Mouse (Mus musculus): ENCODE measurements around the gene Ccdc148. TPM values are rescaled to one million over a fixed set of nuclear protein-coding genes. Genes with fewer than 3 reads are reported as not detected.

The Ccdc148 gene
- polyA plus RNA-seq, 1 experiment from 2014 or later, result 7.1 TPM

- Histone ChIP-seq H3K4me2 (ENCODE audit: low read length) (no peak overlapping the region), H3K27me3 (replicated peaks; ENCODE audit: control insufficient read depth, insufficient read depth, low read length) (no peaks in the 10 kb centered on the region), H3K4me1 (ENCODE audit: control insufficient read depth, insufficient read depth, low read depth, low read length) (peaks cover 4% of the 10 kb centered on the region), H3K9ac (ENCODE audit: low read depth, low read length) (no peak overlapping the region), H3K36me3 (ENCODE audit: control insufficient read depth, insufficient read depth, low read length) (no peaks in the 10 kb centered on the region), H3K27ac (ENCODE audit: low read depth, low read length) (no peak overlapping the region), H3K4me3 (ENCODE audit: low read length) (no peak overlapping the region), H3K9me3 (ENCODE audit: control insufficient read depth, low read length) (peaks cover 3% of the 10 kb centered on the region; the same call in 1 of the 2 replicates)
- ATAC-seq, result no peak
These were observed 5.1 kb downstream of the Ccdc148 start for GRCm38 (mm10) chr2:59155428-59155827.

GRCm38 (mm10) chr2:59131044-59131443, 29.4 kb downstream of the Ccdc148 start:
- Histone ChIP-seq H3K27me3 (replicated peaks; ENCODE audit: control insufficient read depth, insufficient read depth, low read length) (no peaks in the 10 kb centered on the region), H3K4me3 (ENCODE audit: low read length) (no peak overlapping the region), H3K36me3 (ENCODE audit: control insufficient read depth, insufficient read depth, low read length) (no peaks in the 10 kb centered on the region), H3K9me3 (ENCODE audit: control insufficient read depth, low read length) (no peaks in the 10 kb centered on the region), H3K27ac (ENCODE audit: low read depth, low read length) (no peak overlapping the region), H3K4me2 (ENCODE audit: low read length) (no peak overlapping the region), H3K9ac (ENCODE audit: low read depth, low read length) (no peak overlapping the region), H3K4me1 (ENCODE audit: control insufficient read depth, insufficient read depth, low read depth, low read length) (no peaks in the 10 kb centered on the region)
- WGBS, result 91% methylated on average over 8 of the region's 8 CpGs
- no peak for ATAC-seq

- no peak overlapping the region for H3K4me3 ChIP-seq (ENCODE audit: low read length)
- no peak for ATAC-seq
- H3K9me3 ChIP-seq (ENCODE audit: control insufficient read depth, low read length), result no peaks in the 10 kb centered on the region
- H3K36me3 ChIP-seq (ENCODE audit: control insufficient read depth, insufficient read depth, low read length), result no peaks in the 10 kb centered on the region
- no peaks in the 10 kb centered on the region for H3K4me1 ChIP-seq (ENCODE audit: control insufficient read depth, insufficient read depth, low read depth, low read length)
- 82% methylated on average over 8 of the region's 8 CpGs for WGBS
- H3K27me3 ChIP-seq (replicated peaks; ENCODE audit: control insufficient read depth, insufficient read depth, low read length), result no peaks in the 10 kb centered on the region
- no peak overlapping the region for H3K27ac ChIP-seq (ENCODE audit: low read depth, low read length)
- H3K4me2 ChIP-seq (ENCODE audit: low read length), result no peak overlapping the region
- no peak overlapping the region for H3K9ac ChIP-seq (ENCODE audit: low read depth, low read length)
These were observed 30.7 kb downstream of the Ccdc148 start for GRCm38 (mm10) chr2:59129821-59130220.

- no peak overlapping the region for H3K9ac ChIP-seq (ENCODE audit: low read depth, low read length)
- H3K4me2 ChIP-seq (ENCODE audit: low read length), result no peak overlapping the region
- H3K4me1 ChIP-seq (ENCODE audit: control insufficient read depth, insufficient read depth, low read depth, low read length), result no peaks in the 10 kb centered on the region
- no peaks in the 10 kb centered on the region for H3K9me3 ChIP-seq (ENCODE audit: control insufficient read depth, low read length)
- no peaks in the 10 kb centered on the region for H3K36me3 ChIP-seq (ENCODE audit: control insufficient read depth, insufficient read depth, low read length)
- ATAC-seq, result no peak
- WGBS, result 88% methylated on average over 7 of the region's 7 CpGs
- H3K4me3 ChIP-seq (ENCODE audit: low read length), result no peak overlapping the region
- H3K27ac ChIP-seq (ENCODE audit: low read depth, low read length), result no peak overlapping the region
- no peaks in the 10 kb centered on the region for H3K27me3 ChIP-seq (replicated peaks; ENCODE audit: control insufficient read depth, insufficient read depth, low read length)
These were observed 31.5 kb downstream of the Ccdc148 start for GRCm38 (mm10) chr2:59129023-59129422.

- H3K27me3 ChIP-seq (replicated peaks; ENCODE audit: control insufficient read depth, insufficient read depth, low read length), result no peaks in the 10 kb centered on the region
- no peak overlapping the region for H3K4me2 ChIP-seq (ENCODE audit: low read length)
- H3K4me1 ChIP-seq (ENCODE audit: control insufficient read depth, insufficient read depth, low read depth, low read length), result no peaks in the 10 kb centered on the region; the same call in 1 of the 2 replicates
- no peak overlapping the region; the same call in 1 of the 2 replicates for H3K9ac ChIP-seq (ENCODE audit: low read depth, low read length)
- no peak overlapping the region for H3K4me3 ChIP-seq (ENCODE audit: low read length)
- ATAC-seq, result no peak
- no peak overlapping the region for H3K27ac ChIP-seq (ENCODE audit: low read depth, low read length)
- WGBS, result 76% methylated on average over 5 of the region's 5 CpGs
- no peaks in the 10 kb centered on the region for H3K36me3 ChIP-seq (ENCODE audit: control insufficient read depth, insufficient read depth, low read length)
- H3K9me3 ChIP-seq (ENCODE audit: control insufficient read depth, low read length), result no peaks in the 10 kb centered on the region
These were observed 104.8 kb downstream of the Ccdc148 start for GRCm38 (mm10) chr2:59055615-59056145.

- ATAC-seq, result no peak
- no peaks in the 10 kb centered on the region for H3K27me3 ChIP-seq (replicated peaks; ENCODE audit: control insufficient read depth, insufficient read depth, low read length)
- H3K9ac ChIP-seq (ENCODE audit: low read depth, low read length), result no peak overlapping the region
- no peaks in the 10 kb centered on the region; the same call in 1 of the 2 replicates for H3K4me1 ChIP-seq (ENCODE audit: control insufficient read depth, insufficient read depth, low read depth, low read length)
- no peak overlapping the region for H3K4me3 ChIP-seq (ENCODE audit: low read length)
- H3K36me3 ChIP-seq (ENCODE audit: control insufficient read depth, insufficient read depth, low read length), result no peaks in the 10 kb centered on the region
- 70% methylated on average over 5 of the region's 5 CpGs for WGBS
- no peak overlapping the region for H3K27ac ChIP-seq (ENCODE audit: low read depth, low read length)
- H3K9me3 ChIP-seq (ENCODE audit: control insufficient read depth, low read length), result no peaks in the 10 kb centered on the region
- H3K4me2 ChIP-seq (ENCODE audit: low read length), result no peak overlapping the region
These were observed 106.1 kb downstream of the Ccdc148 start for GRCm38 (mm10) chr2:59054339-59054738.

GRCm38 (mm10) chr2:59053461-59054039, 106.9 kb downstream of the Ccdc148 start:
- H3K4me3 ChIP-seq (ENCODE audit: low read length), result no peak overlapping the region
- H3K4me1 ChIP-seq (ENCODE audit: control insufficient read depth, insufficient read depth, low read depth, low read length), result no peaks in the 10 kb centered on the region; the same call in 1 of the 2 replicates
- no peaks in the 10 kb centered on the region for H3K36me3 ChIP-seq (ENCODE audit: control insufficient read depth, insufficient read depth, low read length)
- no peaks in the 10 kb centered on the region for H3K9me3 ChIP-seq (ENCODE audit: control insufficient read depth, low read length)
- H3K27ac ChIP-seq (ENCODE audit: low read depth, low read length), result no peak overlapping the region
- 60% methylated on average over 7 of the region's 7 CpGs for WGBS
- H3K4me2 ChIP-seq (ENCODE audit: low read length), result no peak overlapping the region
- H3K9ac ChIP-seq (ENCODE audit: low read depth, low read length), result no peak overlapping the region
- H3K27me3 ChIP-seq (replicated peaks; ENCODE audit: control insufficient read depth, insufficient read depth, low read length), result no peaks in the 10 kb centered on the region
- no peak for ATAC-seq

GRCm38 (mm10) chr2:59050245-59050824, 110.1 kb downstream of the Ccdc148 start:
- no peak overlapping the region for H3K9ac ChIP-seq (ENCODE audit: low read depth, low read length)
- no peak overlapping the region for H3K27ac ChIP-seq (ENCODE audit: low read depth, low read length)
- no peaks in the 10 kb centered on the region for H3K4me1 ChIP-seq (ENCODE audit: control insufficient read depth, insufficient read depth, low read depth, low read length)
- H3K4me3 ChIP-seq (ENCODE audit: low read length), result no peak overlapping the region
- WGBS, result 73% methylated on average over 8 of the region's 8 CpGs
- no peak overlapping the region for H3K4me2 ChIP-seq (ENCODE audit: low read length)
- ATAC-seq, result peak; percentile 43; the same call in 1 of the 2 replicates
- H3K27me3 ChIP-seq (replicated peaks; ENCODE audit: control insufficient read depth, insufficient read depth, low read length), result no peaks in the 10 kb centered on the region
- H3K9me3 ChIP-seq (ENCODE audit: control insufficient read depth, low read length), result no peaks in the 10 kb centered on the region
- H3K36me3 ChIP-seq (ENCODE audit: control insufficient read depth, insufficient read depth, low read length), result no peaks in the 10 kb centered on the region

- Histone ChIP-seq H3K9me3 (ENCODE audit: control insufficient read depth, low read length) (no peaks in the 10 kb centered on the region), H3K4me3 (ENCODE audit: low read length) (no peak overlapping the region), H3K27ac (ENCODE audit: low read depth, low read length) (no peak overlapping the region), H3K27me3 (replicated peaks; ENCODE audit: control insufficient read depth, insufficient read depth, low read length) (no peaks in the 10 kb centered on the region), H3K36me3 (ENCODE audit: control insufficient read depth, insufficient read depth, low read length) (no peaks in the 10 kb centered on the region), H3K9ac (ENCODE audit: low read depth, low read length) (no peak overlapping the region), H3K4me1 (ENCODE audit: control insufficient read depth, insufficient read depth, low read depth, low read length) (no peaks in the 10 kb centered on the region), H3K4me2 (ENCODE audit: low read length) (no peak overlapping the region)
- 37% methylated on average over 4 of the region's 4 CpGs for WGBS
- ATAC-seq, result no peak
These were observed 110.8 kb downstream of the Ccdc148 start for GRCm38 (mm10) chr2:59049686-59050085.
